Mouse (Mus musculus) heart, postnatal 0 days (tissue): ENCODE measurements at regions not wholly inside any gene's neighbourhood (a gene's known extent, or its start where the extent isn't known, plus 50 kb on each side); places are given as distances from the start of the nearest gene placed in this dataset.

Experiments used
- CTCF ChIP-seq: IDR thresholded peaks from 2 replicates; pipeline ENCODE4 v1.5.1; 2016; ENCODE audit warnings: antibody characterized with exemption, control low read depth, low read depth
- EP300 ChIP-seq: IDR thresholded peaks from 2 replicates; pipeline ENCODE4 v1.6.1; 2016; ENCODE audit warnings: antibody characterized with exemption, low read depth

GRCm38 (mm10) chr10:51935482-51935881 is 86.8 kb upstream of the Vgll2 start:
- no peak for TF ChIP-seq EP300
- TF ChIP-seq CTCF: no peak
